Mouse (Mus musculus) retina, adult 2 months (tissue): Measurements from ENCODE around the gene Mapk8ip3.
"Not testable (repeated sequence)": the region's sequence is repeated elsewhere in the genome, so short reads cannot be mapped to it uniquely, and the experiment has no call there.

Source experiments
- DNase-seq: peaks from one replicate; pipeline ENCODE4 v3.0.0-alpha.2; 2012; ENCODE audit warnings: low read depth, low spot score

The Mapk8ip3 gene

GRCm38 (mm10) chr17:24936259-24937237 lies at the start of gene Mapk8ip3:
Mapk8ip3 (minus strand) TSS chr17:24936977.
- DNase-seq: peak; percentile 84

DNA sequence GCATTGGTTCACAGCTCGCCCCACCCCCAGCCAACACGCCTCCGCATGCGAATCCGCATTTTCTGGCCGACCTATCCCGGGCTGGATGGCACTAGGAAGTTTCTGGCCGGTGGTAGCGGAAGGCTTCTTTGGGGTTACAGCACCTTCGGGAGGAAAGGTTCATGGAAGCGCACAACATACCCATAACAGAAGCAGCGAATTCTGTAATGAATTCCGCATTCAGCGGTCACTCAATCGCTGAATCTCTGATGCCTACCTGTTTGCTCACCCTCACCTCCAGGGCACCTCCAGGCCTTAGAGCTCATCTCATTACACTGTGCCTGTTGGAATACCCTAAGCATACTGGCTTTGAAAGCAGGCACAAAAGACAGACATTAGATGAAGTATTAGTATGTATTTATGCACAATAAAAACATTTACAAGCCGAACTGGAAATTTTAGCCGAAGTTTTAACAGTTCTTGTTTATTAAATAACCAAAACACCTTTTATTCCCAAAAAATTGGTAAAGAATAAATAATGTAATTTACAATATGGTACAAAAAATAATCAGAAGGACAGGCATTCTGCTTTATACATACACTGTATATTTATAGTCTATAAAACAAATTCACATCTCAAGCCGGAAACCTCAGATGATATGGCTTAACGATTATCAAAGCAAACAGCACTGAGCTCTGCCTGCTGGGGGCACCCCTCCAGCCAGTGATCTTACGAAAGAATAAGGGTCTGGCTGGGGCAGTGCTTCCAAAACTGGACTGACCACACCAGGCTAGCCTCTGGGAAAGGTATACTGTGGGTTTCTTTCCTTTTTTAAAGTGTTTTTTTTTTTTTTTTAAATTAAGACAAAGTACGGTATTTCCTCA lies 24.3 kb upstream of the Mapk8ip3 start:
- no peak for DNase-seq

GRCm38 (mm10) chr17:24960135-24960851 lies 23.5 kb upstream of the Mapk8ip3 start, which contains the start of gene Jpt2:
Jpt2 (minus strand) TSS chr17:24960689.
- peak; percentile 89 for DNase-seq

- DNase-seq: no peak
Measured at GRCm38 (mm10) chr17:24959371-24959770, 22.6 kb upstream of the Mapk8ip3 start.

DNA sequence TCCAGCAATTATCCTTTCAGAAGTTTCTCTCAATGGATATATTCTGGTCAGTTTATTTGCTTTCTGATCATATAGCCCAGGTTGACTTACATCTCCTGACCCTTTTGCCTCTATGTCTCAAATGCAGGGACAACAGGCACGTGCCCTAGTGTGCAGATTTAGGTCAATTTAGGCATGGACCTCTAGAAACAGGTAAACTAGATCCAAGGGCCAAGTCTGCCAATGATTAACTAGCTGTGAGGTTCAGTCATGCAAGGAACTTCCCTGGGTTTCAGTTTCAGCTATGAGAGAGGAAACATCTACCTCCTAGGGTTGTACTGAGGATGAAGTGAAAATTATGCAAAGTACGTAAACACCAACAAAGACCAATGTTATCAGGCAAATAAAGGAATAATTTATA lies 16.5 kb upstream of the Mapk8ip3 start:
- DNase-seq: no peak

GRCm38 (mm10) chr17:24950671-24951070 lies 13.9 kb upstream of the Mapk8ip3 start:
- DNase-seq: no peak

DNA sequence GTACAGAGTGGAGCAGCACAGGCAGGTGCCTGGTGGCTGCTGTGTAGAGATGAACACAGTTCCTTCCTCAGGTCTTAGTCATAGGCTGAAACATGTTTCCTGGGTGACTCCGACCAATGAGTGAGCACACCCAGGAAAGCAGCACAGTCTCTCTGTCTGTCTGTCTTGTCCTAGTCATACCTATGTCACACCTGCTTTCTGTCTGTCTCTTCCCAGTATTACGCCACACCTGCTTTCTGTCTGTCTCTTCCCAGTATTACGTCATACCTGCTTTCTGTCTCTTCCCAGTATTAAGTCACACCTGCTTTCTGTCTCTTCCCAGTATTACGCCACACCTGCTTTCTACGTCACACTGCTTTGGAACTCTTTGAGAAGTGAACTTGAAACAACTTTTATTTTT lies 11.4 kb upstream of the Mapk8ip3 start:
- DNase-seq: no peak

GRCm38 (mm10) chr17:24943589-24943988 lies 6.8 kb upstream of the Mapk8ip3 start:
- DNase-seq: not testable (repeated sequence)

DNA sequence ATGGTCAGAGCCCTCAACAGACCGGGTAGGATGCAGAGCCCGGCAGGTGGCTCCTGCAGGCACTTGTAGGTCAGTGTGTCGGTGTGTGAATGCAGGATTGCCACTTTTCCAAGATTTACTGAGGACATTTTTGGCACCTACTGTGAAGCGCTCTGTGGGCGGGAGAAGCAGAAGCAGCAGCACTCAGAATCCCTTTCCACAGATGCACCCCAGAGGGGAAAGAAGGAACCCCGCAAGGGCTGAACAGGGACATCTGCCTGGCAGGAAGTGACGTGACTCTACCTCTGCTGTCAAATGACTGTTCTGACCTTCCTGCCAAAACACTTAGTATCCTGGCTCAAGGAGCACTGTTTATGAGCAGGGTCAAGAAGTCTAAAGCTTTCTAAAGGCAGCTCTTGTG lies 6.3 kb upstream of the Mapk8ip3 start:
- DNase-seq: no peak

DNA sequence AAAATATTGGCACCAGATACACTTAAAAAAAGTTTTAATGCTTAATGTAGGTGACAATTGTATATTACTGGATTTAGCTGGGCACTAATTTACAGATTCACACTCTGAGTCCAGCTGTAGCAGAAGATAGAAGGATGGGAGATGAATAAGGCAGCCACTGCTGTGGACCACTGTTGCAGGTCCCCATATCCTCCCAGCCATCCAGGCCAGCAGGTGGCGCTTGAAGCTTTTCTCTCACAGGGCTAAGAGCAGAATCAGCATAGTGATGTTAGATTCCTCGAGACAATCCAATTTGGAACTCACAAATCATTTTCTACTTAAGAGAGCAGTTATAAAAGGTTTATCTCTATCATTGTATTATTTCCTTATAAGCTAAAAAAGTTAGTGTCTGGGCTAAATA lies 5.7 kb upstream of the Mapk8ip3 start:
- not testable (repeated sequence) for DNase-seq

DNA sequence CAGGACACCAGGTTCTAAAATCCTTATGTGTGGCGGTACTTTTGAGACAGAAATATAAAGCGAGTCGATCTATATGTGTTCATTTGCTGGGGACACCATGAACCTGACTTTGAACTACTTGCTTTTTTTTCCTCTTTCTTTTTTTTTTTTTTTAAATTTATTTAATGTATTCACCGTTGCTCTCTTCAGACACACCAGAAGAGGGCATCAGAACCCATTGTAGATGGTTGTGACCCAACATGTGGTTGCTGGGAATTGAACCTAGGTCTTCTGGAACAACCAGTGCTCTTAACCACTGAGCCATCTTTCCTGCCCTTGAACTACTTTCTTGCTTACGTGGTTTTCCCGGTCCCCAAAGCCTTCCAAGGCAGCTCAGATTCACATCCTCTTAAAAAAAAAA lies 489 bp upstream of the Mapk8ip3 start:
- no peak for DNase-seq

- DNase-seq: no peak
Measured at GRCm38 (mm10) chr17:24935666-24936065, 1.1 kb downstream of the Mapk8ip3 start.

DNA sequence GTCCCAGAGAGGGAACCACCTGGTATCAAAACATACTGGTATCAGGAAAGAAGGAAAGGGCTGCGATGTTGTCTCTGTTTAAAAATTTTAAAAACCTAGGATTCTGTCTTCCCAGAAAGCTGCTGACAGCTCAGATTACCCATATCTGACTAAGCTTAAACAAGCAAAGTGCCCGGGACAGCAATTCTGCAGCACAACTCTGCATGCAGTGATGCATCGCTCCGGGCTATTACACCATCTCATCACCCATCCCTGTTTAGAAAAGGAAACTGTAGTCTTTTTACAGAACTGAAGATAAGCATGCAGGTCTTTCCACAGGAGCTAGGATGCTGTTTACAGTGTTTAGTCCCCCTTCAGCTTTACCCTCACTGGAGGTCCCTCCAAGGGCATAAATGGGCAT lies 1.9 kb downstream of the Mapk8ip3 start:
- no peak for DNase-seq

GRCm38 (mm10) chr17:24933163-24933562 lies 3.6 kb downstream of the Mapk8ip3 start:
- DNase-seq: no peak

DNA sequence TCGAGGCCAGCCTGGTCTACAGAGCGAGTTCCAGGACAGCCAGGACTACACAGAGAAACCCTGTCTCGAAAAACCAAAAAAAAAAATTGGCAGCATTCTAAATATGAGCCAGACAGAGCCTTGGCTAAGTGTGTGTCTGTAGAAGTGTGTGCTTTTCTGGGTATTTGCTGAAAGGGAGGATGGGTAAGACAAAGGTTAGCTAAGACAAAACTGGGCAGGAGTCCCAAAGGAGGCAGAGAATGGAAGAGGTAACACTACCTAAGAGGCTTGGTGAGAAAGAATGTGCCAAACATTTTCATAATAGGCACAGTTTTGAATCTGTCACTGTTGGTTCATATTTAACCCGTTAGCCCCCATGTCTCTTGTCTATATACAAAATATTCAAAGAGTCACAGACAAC lies 4.3 kb downstream of the Mapk8ip3 start:
- DNase-seq: no peak

- no peak for DNase-seq
Measured at GRCm38 (mm10) chr17:24929506-24929905, 7.3 kb downstream of the Mapk8ip3 start.

GRCm38 (mm10) chr17:24923246-24923645 lies 13.5 kb downstream of the Mapk8ip3 start:
- DNase-seq: no peak

- DNase-seq: no peak
Measured at GRCm38 (mm10) chr17:24913984-24914383, 22.8 kb downstream of the Mapk8ip3 start.

DNA sequence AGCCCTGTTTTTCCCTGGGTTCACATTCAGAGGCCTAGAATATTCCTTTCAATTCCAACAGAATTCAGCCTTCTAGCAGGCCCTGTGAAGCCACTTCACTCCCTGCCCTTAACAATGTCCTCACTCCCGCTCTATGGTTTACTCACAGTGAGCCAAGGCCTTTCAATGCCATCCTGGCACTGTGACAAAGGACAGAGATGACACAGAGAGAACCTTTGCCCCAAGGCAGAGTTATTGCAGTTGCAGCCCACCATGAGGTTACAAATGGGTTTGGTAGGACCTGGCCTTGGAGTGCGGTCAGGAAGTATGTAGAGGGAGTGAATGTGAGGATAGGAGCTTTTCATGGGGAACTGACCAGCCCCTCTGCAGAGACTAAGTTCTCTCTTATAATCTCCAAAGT lies 29.2 kb downstream of the Mapk8ip3 start:
- DNase-seq: no peak

GRCm38 (mm10) chr17:24903767-24904166 lies 33.0 kb downstream of the Mapk8ip3 start:
- no peak for DNase-seq

GRCm38 (mm10) chr17:24902671-24903474 lies 33.9 kb downstream of the Mapk8ip3 start:
- DNase-seq: no peak
